Mouse (Mus musculus) layer of hippocampus, adult 9-11 months (tissue): ENCODE measurements around the gene Eloa.
"Not testable (repeated sequence)": the region's sequence is repeated elsewhere in the genome, so short reads cannot be mapped to it uniquely, and the experiment has no call there.

Experiments used
- DNase-seq: peaks from one replicate; pipeline ENCODE4 v3.0.0; 2022

Gene Eloa

DNA sequence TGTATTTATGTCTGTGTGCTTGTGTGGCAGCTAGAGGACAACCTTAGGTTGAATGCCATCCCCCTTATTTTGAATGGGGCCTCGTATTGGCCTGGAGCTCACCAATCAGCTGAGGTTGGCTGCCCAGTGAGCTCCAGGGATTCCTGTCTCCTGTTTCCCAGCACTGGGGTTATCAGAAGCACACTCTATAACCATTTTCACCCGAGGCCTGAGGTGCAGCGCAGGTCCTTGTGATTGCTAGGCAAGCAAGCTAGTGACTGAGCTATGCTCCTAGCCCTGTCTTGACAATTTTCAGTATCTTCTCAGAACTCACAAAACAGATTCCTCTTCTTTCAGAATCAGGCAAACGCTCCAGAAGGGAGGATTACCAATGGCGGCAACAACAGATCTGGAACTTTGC is 37.0 kb downstream of the Eloa start:
- DNase-seq, result no peak

DNA sequence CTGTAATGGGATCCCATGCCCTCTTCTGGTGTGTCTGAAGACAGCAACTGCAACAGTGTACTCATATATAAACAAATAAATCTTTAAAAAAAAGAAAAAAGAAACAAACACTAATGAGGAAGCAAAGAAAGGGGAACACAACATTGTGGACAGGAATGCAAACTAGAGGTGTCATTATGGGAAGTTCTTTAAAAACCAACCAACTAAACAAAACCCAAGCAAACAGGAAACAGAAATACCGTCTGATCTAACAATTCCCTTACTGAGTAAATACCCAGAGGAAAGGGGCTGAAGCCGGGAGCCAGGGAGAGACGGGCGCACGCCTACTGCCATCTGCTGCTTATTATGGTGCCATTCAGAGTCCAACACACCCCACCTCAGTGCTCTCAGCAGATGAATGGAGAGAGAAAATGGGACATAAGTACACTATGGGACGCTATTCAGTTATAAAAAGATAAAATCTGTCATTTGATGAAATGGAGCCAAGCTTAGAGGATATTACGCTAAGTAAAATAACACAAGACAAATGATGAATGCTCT is 40.0 kb downstream of the Eloa start:
- peak; percentile 91 for DNase-seq

DNA sequence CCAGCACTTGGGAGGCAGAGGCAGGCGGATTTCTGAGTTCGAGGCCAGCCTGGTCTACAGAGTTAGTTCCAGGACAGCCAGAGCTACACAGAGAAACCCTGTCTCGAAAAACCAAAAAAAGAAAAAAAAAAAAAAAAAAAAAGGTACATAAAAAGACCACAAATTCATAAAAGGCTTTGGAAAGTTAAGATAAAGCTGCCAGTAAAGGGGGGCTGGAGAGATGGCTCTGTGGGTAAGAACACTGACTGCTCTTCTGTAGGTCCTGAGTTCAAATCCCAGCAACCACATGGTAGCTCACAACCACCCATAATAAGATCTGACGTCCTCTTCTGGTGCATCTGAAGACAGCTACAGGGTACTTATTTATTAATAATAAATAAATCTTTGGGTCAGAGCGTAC is 41.3 kb downstream of the Eloa start:
- DNase-seq, result not testable (repeated sequence)

DNA sequence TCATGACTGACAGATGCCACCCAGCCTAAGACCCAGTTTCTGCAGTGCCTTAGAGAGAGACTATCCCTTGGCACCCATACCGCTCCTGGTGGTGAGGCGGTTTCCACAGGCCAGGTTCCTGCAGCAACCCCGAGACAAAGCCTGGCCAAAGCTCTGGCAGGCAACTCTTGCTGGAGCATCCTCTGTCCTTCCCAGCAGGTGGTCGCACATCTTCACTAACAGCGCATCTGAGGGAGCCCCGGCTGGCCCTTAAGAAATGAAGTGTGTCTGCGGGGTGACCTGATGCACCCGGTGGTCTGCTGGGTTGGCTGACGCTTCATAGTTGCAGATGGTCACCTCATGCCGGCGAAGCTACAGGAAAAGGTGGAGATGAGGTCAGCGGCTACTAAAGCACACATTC is 45.4 kb downstream of the Eloa start:
- no peak for DNase-seq

DNA sequence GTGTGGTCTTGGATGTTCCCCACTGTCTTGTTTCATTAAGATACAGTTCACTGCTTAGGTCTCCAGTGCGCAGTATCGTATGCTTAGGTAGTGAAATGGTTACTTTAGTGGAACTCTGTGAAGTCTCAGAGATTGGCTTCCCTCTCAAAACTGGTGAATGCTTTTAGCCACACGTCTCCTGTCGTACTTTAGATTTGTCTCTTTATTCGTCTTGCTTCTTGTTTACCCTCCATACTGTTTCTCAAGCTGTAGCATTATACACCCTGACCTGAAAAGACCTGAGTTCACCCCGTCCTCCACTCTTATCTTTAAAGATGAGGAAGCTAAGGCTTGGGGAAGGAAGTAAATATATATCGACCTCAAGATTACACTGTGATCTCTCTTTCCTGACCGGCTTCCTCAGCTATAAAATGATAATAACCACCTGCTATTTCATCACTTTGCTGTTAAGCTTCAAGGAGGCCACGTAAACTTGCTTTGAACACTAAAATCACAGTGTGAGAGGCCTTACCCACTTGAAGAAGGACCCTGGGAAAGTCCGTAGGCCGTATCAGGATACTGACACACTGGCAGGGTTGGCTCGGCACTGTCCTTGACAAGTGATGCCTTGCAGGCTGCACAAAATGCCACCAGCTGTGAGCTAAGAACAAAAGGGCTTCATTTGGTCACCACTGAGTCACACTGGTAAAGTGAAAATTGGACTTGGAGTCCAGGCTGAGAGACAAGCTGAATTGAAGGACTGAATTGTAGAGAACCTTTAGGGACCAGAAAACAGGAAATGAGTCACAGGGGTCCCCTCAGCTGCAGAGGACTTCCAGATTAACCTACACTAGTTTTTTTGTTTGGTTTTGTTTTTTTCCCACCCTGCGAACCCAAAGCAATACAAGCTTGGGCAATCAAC is 48.4 kb downstream of the Eloa start:
- DNase-seq, result no peak

DNA sequence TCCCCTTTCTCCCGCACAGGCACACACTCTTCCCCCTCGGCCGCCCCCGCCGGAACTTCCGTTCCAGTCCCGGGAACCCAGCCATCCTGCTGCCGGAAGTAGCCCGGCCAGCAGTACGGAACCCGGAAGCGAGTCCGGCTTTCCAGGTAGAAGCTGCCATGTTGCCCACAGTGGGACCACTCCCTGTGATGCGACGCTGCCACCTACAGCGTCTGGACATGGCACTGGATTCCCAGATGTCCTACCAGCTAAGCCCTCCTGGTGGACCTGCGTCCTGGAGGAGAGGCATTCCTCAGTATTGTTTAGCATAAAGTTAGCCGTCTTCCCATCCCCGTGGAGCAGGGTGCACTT is 49.0 kb downstream of the Eloa start, which contains the start of gene Lypla2:
Gene Lypla2 (minus strand): TSS at position 71 of the 351 bp plus-strand sequence.
- peak; percentile 90 for DNase-seq

DNA sequence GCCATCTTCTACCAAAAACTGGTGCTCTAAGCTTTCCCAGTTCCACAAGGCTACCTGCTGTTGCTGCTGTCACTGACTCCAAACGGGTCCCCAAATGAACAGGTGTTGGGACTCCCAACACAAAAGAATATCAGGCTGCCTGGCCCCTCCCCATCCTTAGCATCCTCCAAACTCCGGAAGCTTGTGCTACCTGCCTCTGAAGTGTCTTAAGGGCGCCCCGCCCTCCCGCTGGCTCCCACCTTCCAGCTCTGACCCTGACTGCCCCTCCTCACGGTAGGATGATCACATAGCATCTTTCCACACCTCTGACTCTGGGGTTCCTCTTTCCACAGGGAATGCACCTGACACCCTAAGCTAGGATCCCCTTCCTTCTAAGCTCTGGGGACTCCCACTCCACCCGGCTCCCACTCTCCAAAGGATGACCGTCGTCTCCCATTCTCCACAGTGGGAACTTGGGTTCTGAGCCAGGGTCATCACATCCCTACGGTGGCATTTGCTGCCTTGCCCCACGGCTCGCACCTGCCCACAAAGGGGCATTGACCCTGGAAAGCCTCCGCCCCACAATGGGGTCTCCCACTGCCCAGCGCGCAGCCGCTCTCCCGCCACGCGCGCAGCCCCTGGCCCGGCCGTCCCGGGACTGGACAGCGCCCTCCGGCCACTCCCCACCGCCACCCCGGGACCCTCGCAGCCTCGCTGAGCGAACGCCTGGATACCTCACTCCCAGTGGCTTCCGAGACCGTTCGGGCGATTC is 49.6 kb downstream of the Eloa start:
- DNase-seq, result no peak

DNA sequence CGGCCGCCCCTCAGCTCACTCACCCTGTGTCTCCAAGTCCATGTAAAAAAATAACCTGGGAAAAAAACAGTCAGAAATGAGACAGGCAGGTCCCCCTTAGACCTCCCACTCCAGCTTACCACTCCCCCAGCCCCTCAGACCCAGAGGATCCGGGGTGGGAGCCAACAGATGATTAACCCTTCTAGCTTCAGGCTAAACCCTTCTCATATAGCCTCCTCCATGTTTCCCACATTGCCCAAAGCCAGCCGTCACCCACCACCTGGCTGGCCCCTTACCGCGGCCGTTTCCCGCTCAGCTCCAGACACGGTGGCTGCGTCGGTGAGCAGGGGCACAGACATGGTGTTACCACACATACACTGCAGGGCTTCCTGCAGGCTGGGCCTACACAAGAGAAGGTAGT is 51.0 kb downstream of the Eloa start:
- DNase-seq, result no peak

DNA sequence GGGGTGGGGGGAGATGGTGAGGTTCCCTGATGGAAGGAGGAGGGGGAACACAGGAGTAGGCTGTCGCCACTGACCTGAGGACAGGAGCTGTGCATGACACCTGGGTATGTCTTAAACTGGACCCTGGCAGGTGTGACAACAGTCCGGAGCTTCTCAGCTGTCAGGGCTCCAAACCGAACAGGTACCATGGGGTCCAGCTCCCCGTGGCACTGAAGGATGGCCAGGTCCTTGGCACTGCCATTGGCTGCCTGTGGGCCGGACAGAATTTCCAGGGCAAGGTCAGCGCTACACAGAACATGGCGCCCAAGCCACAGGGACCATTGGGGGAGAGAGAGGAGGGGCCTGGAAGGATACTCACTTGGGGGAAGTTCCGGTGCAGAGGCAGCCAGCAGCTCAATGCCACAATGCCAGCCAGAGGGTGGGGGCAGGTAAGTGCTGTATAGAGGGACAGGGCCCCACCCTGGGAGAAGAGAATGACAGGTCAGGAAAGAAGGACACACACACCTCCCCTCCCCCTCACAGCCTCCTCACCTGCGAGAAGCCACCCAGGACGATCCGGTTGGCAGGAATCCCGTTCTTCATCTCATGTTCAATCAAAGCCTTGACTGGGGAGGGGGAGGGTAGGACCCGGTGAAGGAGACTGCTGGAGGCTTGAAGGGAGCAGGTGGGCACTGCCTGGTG is 52.4 kb downstream of the Eloa start:
- no peak for DNase-seq

DNA sequence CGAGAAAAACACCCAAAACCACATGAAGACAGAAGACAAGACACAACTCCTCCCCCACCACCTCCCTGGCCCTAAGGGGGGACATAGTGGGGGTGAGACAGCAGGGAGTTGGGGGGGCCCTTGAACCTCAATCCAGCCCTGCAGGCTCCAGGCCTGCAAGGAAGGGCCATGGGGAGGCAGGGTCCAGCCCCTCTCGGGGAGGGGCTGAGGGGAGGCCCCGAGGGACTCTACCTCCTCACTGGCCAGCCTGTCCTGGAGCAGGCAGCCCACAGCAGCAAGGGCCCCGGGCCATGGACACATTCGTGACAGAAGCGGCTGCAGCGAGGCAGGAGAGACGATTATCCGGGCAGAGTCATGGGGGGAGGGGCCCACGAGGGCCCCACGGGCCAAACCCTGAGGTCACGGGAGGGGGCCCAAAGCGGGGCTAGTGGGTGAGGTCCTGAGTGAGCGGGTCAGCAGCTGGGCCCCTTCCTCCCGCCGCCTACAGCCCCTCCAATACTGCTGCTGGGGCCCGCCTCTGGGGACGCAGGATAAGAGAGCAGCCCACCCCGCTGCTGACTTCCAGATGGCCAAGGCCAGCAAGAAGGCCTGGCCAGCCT is 53.2 kb downstream of the Eloa start:
- DNase-seq, result no peak

DNA sequence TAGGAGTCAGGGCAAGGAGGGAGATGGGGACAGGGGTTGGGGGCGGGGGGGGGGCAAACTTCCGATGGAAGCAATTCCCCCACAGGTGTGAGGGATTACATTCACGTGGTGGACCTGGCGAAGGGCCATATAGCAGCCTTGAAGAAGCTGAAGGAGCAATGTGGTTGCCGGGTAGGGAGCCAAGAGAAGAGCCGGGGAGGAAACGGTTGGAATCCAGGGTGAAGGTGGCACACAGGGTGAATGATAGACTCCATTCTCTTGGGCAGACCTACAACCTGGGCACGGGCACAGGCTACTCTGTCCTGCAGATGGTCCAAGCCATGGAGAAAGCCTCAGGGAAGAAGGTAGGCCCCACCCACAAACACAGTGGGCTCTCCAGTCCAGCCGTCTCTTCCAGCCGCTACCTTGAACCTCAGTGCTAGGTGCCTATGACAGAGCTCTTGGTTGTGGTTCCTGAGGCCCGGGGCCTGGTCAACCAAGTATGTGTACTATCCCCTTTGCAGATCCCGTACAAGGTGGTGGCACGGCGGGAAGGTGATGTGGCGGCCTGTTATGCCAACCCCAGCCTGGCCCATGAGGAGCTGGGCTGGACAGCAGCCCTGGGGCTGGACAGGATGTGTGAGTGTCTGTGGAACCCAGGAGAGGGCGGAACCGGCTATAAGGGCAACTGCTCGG is 54.3 kb downstream of the Eloa start:
- no peak for DNase-seq

DNA sequence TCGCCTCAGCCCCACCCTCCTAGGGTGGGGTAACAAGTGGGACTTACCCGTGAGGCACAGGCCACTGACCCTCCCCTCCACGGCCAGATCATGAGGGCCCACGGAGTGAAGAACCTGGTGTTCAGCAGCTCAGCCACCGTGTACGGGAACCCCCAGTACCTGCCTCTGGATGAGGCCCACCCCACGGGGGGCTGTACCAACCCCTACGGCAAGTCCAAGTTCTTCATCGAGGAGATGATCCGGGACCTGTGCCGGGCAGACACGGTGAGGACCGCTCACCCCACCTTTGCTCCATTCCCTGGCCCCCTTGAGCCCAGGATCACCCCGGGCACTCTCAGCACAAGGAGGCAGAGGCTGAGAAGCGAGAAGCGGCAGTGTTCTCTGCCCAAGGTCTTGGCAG is 55.3 kb downstream of the Eloa start:
- DNase-seq, result no peak

DNA sequence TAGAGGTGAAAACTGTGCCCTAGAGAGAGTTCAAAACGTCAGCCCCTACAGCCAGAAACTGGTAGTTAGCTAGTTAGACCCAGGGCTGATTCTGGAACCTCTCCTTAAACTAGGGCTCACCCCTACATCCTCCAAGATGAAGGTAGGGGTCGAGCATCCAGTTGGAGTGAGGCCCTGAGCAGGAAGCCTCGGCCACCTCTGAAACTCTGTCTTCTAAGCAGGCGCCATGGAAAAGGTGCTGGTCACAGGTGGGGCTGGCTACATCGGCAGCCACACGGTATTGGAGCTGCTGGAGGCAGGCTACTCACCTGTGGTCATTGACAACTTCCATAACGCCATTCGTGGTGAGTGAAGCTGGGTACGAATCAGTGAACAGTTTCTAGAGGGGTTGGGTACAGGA is 56.5 kb downstream of the Eloa start:
- DNase-seq, result no peak

DNA sequence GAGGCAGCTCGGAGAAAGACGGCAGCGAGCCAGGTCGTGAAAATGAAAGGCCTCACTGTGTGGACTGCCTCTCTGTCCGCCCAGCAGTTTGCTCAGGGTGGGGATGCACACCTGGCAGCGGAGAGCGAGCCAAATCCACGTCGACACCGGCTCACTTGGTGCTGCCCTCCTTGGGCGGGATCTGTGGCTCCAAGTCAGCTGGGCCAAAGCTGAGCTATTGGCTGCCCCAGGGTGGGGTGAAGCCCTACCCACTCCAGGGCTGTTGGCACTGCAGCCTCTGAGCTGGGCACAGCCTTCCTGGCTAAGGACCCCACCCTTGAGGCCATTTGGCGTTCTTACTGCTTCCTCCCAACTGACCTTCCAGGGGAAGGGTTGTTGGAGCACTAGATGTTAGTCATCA is 57.1 kb downstream of the Eloa start:
- peak; percentile 59 for DNase-seq

DNA sequence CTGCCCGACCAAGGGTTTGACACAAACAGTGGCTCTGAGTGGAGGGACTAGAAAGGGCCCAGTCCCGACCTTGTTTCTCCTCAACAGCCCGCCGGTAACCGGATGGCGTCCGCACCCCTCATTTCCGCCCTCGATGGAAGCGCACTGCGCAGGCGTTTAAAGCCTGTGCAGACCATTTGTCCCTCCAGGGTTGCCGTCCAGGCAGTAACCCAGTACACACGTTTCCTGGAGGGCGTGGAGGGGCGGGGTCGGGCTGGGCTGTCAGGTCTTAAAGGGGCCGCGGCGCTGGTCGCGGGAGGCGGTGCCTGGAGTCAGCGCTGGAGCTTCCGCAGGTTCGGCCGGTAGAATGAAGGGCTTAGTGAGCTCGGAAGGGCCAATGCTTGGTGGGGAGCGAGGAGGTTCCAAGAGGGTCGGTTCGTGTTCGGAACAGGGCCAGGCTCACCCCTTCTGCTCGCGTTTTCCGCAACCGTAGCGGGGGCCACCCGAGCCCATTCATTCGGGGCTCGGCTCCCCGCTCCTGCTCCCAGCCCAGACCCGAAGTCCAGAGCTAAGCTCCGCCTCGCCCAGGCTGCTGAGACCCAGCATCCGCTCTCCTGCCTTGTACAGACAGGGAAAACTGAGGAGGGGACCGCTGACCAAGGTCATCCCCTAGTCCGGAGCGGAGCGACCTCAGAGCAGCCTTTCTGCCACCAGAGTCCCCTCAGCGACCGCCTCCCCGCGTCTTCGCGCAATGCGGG is 57.9 kb downstream of the Eloa start, which contains the start of gene Gale:
Gene Gale (plus strand): TSS at position 271 of the 737 bp plus-strand sequence.
- DNase-seq, result peak; percentile 95

DNA sequence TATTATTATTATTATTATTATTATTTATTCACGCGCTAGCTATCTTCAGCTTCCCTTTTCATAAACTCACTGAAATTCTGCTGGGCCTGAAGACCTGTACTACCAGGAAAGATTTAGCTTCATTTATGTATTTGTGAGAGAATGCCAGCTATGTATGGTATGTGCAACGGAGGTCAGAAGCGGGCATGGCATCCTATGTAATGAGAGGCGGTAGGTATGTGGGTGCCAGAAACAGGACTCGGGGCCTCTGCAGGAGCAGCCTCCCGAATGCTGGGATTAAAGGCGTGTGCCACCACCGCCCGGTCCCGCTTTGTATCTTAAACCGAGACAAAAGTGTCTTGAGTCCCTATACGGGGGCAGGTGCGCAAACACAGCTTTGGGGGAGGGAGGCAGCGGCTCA is 58.6 kb downstream of the Eloa start:
- no peak for DNase-seq

DNA sequence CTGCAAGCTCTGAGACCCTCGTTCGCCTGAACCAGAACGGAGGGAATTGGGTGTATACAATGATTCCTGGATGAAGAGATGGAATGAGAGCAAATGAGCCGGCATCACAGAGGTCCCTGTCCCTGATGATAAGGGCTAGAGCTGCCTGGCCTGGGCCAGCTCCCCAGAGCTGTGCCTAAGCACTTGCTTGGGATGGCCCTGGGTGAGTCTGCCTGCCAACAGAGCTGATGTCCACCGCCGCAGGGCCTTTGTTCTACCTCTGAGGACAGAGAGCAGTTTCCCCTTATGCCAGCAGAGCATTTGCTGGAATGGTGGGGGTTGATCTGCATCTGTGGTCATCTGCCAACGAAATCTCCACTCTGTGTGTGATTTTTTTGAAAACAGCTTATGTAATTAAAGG is 59.4 kb downstream of the Eloa start:
- DNase-seq, result no peak

DNA sequence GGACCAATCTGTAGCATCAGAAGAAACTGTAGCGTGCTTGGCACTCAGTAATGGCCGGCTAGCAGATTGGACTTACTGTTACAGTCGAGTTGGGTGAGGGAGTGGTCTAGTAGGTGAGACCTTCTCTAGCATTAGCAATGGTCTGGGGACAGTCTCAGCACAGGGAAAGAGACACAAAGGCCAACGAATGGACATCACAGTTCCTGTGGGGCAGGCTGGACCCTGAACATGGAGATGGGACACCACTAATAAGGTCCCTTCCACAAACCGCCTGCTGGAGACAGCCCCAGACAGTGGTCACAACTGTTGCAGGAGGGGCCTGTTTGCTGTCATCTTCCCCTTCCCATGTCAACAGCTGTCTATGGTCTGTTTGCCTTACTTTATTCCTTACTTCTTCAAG is 59.9 kb downstream of the Eloa start:
- no peak for DNase-seq

DNA sequence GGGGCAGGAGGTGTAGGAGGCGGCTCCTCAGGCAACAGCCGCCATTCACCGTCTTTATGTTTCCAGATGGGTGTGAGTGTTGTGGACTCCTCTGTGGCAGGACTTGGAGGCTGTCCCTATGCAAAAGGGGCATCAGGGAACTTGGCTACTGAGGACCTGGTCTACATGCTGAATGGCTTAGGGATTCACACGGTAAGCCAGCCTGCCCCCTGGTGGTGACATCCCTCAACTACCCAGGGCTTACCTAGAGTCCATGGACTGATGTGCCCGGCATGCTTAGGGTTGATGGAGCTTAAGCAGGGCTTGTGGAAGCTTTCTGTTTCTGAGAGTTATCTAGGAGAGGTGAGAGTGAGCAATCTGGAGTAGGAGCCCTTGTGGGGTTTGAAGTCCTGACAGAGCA is 60.8 kb downstream of the Eloa start:
- DNase-seq, result peak; percentile 77

DNA sequence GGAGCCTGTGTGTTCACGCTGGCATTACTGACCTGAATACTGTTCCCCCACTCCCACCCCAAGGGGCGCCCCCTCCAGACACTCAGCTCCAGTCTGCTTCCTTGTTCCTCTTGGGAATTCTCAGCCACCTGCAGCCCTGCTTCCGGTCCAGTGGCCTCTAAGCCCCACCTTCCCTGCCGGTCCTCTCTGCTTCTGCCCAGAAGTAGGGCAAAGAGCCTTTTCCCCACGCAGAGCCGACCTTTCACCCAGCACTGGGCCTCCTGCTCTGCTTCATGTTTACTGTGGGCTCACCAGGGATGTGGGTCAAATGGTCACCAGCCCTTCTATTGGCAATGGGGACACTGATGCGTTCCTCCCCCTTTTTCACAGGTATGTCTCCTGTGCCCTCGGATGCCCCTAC is 63.2 kb downstream of the Eloa start:
- DNase-seq, result no peak

DNA sequence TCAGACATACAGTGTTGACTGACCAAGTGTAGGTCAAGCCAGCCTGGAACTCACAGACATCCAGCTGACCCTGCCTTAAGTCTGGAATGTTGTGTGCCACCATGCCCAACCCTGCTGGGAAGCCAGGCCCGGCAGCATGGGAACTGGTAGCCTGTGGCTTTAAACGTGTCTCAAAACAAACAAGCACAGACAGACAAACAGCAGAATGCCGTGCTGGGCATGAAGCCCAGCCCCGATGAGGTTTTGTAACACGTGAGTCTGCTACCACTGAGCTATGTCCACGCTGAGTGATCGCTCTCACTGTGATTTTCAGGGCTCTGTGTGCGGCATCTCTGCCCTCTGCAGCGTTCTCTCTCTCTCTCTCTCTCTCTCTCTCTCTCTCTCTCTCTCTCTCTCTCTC is 65.7 kb downstream of the Eloa start:
- DNase-seq, result no peak

DNA sequence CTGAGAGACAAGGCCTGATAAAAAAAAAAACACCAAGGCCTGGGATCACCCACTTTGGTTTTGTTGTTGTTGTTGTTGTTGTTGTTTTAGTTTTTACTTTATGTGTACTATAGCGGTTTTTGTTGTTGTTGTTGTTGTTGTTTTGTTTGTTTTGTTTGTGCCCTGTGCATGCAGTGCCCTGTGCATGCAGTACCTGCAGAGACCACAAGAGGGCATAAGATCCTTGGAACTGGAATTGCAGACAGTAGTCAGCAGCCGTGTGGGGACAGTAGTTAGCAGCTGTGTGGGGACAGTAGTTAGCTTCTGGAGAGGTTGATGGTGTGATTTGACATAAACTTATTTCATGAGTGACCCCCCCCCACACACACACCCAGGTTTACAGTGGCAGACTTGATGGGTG is 67.3 kb downstream of the Eloa start:
- no peak for DNase-seq
